15 mouse cellular contexts compared by ENCODE assay signal in genomic region chr7:121059477-121060218, GRCm38 (mm10). TPM values are rescaled to one million over a fixed set of nuclear protein-coding genes. Genes with fewer than 3 reads are reported as not detected.
DNase-seq lines count a peak whose midpoint lies in the region; ATAC-seq and TF ChIP-seq lines count a peak whose summit lies in the region.
"Had no signal": no experiment of that assay in that cellular context is flagged by ENCODE, and none has a peak within 500 bp of the region (broad histone marks: within the 10 kb centered on the region; RNA-seq: fewer than 3 reads in every experiment).

No protein-coding gene starts in this region.

- H3K4me3 ChIP-seq in kidney, adult 2 months (ENCODE audit: insufficient read depth, low read depth, low read length), result no peak overlapping the region
- no peak overlapping the region for H3K4me3 ChIP-seq in stomach, postnatal 0 days (ENCODE audit: low read depth, low read length)
- H3K4me3 ChIP-seq: forebrain, embryonic 10.5 days; heart, embryonic 13.5 days; midbrain, embryonic 12.5 days had no signal

- no peak overlapping the region for H3K9ac ChIP-seq in stomach, postnatal 0 days (ENCODE audit: low read length)
- H3K9ac ChIP-seq: heart, embryonic 13.5 days; midbrain, embryonic 12.5 days had no signal

- H3K4me1 ChIP-seq in kidney, adult 2 months (ENCODE audit: control insufficient read depth, insufficient read depth, low read length), result peaks cover 4% of the 10 kb centered on the region; the same call in 1 of the 2 replicates
- H3K4me1 ChIP-seq in stomach, postnatal 0 days (replicated peaks; ENCODE audit: control insufficient read depth, insufficient read depth), result no peaks in the 10 kb centered on the region
- H3K4me1 ChIP-seq: forebrain, embryonic 10.5 days; midbrain, embryonic 12.5 days had no signal

- peak; percentile 77 for ATAC-seq in granulocyte monocyte progenitor cell, adult 5-6 weeks (replicated peaks; ENCODE audit: poor library complexity, severe bottlenecking)
- ATAC-seq in stomach, postnatal 0 days (ENCODE audit: low FRiP score, low TSS enrichment), result 0 out of 2 replicates have a peak, but pooled peaks have one; percentile 51

- H3K36me3 ChIP-seq in kidney, adult 2 months (ENCODE audit: control insufficient read depth, insufficient read depth, low read length), result peaks cover 3% of the 10 kb centered on the region; the same call in 1 of the 2 replicates
- peaks cover 9% of the 10 kb centered on the region for H3K36me3 ChIP-seq in stomach, postnatal 0 days (ENCODE audit: control insufficient read depth, insufficient read depth, low read length)

- no peak for TF ChIP-seq CTCF in kidney, adult 2 months (conservative IDR thresholded peaks at IDR 0.05; ENCODE audit: insufficient read depth, insufficient read length, low read depth, low read length)
- no peak for TF ChIP-seq CTCF in stomach, postnatal 0 days (IDR thresholded peaks at IDR 0.05; ENCODE audit: low read depth)

- no peak for TF ChIP-seq EP300 in stomach, postnatal 0 days (optimal IDR thresholded peaks at IDR 0.05)

- no peaks in the 10 kb centered on the region for H3K27me3 ChIP-seq in kidney, adult 2 months (replicated peaks; ENCODE audit: control insufficient read depth, insufficient read depth, low read length)
- H3K27me3 ChIP-seq in stomach, postnatal 0 days (ENCODE audit: control insufficient read depth, insufficient read depth, low read length), result no peaks in the 10 kb centered on the region
- H3K27me3 ChIP-seq: heart, embryonic 13.5 days; midbrain, embryonic 12.5 days had no signal

- TF ChIP-seq POLR2A in kidney, adult 2 months (IDR thresholded peaks at IDR 0.05; ENCODE audit: low read depth, low read length), result no peak

- H3K27ac ChIP-seq in kidney, adult 2 months (ENCODE audit: insufficient read depth, low read depth, low read length), result peak overlapping the region; percentile 29; the same call in 1 of the 2 replicates
- H3K27ac ChIP-seq in stomach, postnatal 0 days (replicated peaks), result no peak overlapping the region
- H3K27ac ChIP-seq: forebrain, embryonic 10.5 days; heart, embryonic 13.5 days; midbrain, embryonic 12.5 days had no signal

- no peaks in the 10 kb centered on the region for H3K9me3 ChIP-seq in stomach, postnatal 0 days (ENCODE audit: control insufficient read depth, low read length)
- H3K9me3 ChIP-seq: forebrain, embryonic 10.5 days; heart, embryonic 13.5 days; midbrain, embryonic 12.5 days had no signal

- H3K4me2 ChIP-seq in stomach, postnatal 0 days (replicated peaks; ENCODE audit: low read depth), result no peak overlapping the region
- H3K4me2 ChIP-seq: heart, embryonic 13.5 days; midbrain, embryonic 12.5 days had no signal

- 29% methylated on average over 6 of the region's 6 CpGs for WGBS in kidney, adult 2 months
- 56% methylated on average over 6 of the region's 6 CpGs for WGBS in stomach, postnatal 0 days

- DNase-seq in kidney, adult 2 months, result no peak
- DNase-seq in kidney, postnatal 36 days, result no peak
- peak; percentile 27 for DNase-seq in thymus, postnatal 0 days (ENCODE audit: low spot score)
- DNase-seq in thymus, postnatal 10 days (ENCODE audit: low spot score in 2 of 2), result no peak
- DNase-seq in stomach, postnatal 0 days (ENCODE audit: low spot score), result no peak
- no peak for DNase-seq in frontal cortex, adult 2 months (ENCODE audit: extremely low spot score in 1 of 2, low spot score in 1 of 2)
- DNase-seq in cerebellum, postnatal 25 days, result no peak
- DNase-seq: adrenal gland, postnatal 10 days; B cell, adult 2 months; kidney, postnatal 10 days; lung, postnatal 14 days had no signal

RNA-seq across cellular contexts. Expression of gene Igsf6, which starts 14.7 kb away (rescaled TPM):
- 0.48 and 0.63 TPM in 2 replicates for polyA plus RNA-seq in kidney, adult 2 months (2012; rRNA removed)
- polyA plus RNA-seq in thymus, postnatal 0 days (2015; fragmentation: Nextera tagmentation; extraction: Ambion mirVana), result 2.5 and 2.9 TPM in 2 replicates
- 246 and 248 TPM in 2 replicates for total RNA-seq in granulocyte monocyte progenitor cell, adult 5-6 weeks (2014; fragmentation: Nextera tagmentation)
- 341 and 374 TPM in 2 replicates for total RNA-seq in granulocyte monocyte progenitor cell, adult 5-6 weeks (2017)
- 1.8 TPM in 2 replicates for polyA plus RNA-seq in stomach, postnatal 0 days (2015; fragmentation: Nextera tagmentation; extraction: Ambion mirVana)
- 0.34 and 0.72 TPM in 2 replicates for polyA plus RNA-seq in frontal cortex, adult 2 months (2012; rRNA removed)

RNA-seq across cellular contexts. Expression of gene Otoa, which starts 21.8 kb away (rescaled TPM):
- 0.52 and 0.55 TPM in 2 replicates for polyA plus RNA-seq in kidney, adult 2 months (2012; rRNA removed)
- polyA plus RNA-seq in thymus, postnatal 0 days (2015; fragmentation: Nextera tagmentation; extraction: Ambion mirVana), result 0.18 and 0.48 TPM in 2 replicates
- not detected in 2 replicates for total RNA-seq in granulocyte monocyte progenitor cell, adult 5-6 weeks (2014; fragmentation: Nextera tagmentation)
- 0.17 and 0.21 TPM in 2 replicates for total RNA-seq in granulocyte monocyte progenitor cell, adult 5-6 weeks (2017)
- 0.05 and 0.11 TPM in 2 replicates for polyA plus RNA-seq in stomach, postnatal 0 days (2015; fragmentation: Nextera tagmentation; extraction: Ambion mirVana)
- polyA plus RNA-seq in frontal cortex, adult 2 months (2012; rRNA removed), result 0.18 and 1.2 TPM in 2 replicates

RNA-seq across cellular contexts. Expression of gene Mettl9, which starts 25.4 kb away (rescaled TPM):
- polyA plus RNA-seq in kidney, adult 2 months (2012; rRNA removed), result 31.5 and 35.6 TPM in 2 replicates
- polyA plus RNA-seq in thymus, postnatal 0 days (2015; fragmentation: Nextera tagmentation; extraction: Ambion mirVana), result 86.3 and 93.3 TPM in 2 replicates
- total RNA-seq in granulocyte monocyte progenitor cell, adult 5-6 weeks (2014; fragmentation: Nextera tagmentation), result 43.8 and 61.5 TPM in 2 replicates
- 62.1 and 72.0 TPM in 2 replicates for total RNA-seq in granulocyte monocyte progenitor cell, adult 5-6 weeks (2017)
- 82.1 and 85.2 TPM in 2 replicates for polyA plus RNA-seq in stomach, postnatal 0 days (2015; fragmentation: Nextera tagmentation; extraction: Ambion mirVana)
- 58.0 and 60.3 TPM in 2 replicates for polyA plus RNA-seq in frontal cortex, adult 2 months (2012; rRNA removed)
